Mouse (Mus musculus) heart, postnatal 0 days (tissue): ENCODE measurements around the gene Foxp1. TPM values are rescaled to one million over a fixed set of nuclear protein-coding genes. Genes with fewer than 3 reads are reported as not detected.

ENCODE experiments used
- ATAC-seq: fragments of 200-750 bp; cut with Nextera tagmentation; 2 replicates; pipeline ENCODE4 v1.8.0; 2017; ENCODE audit warnings: low read depth, moderate number of reproducible peaks, moderate library complexity; ENCODE audit not compliant: insufficient read depth
- DNase-seq: peaks from one replicate; pipeline ENCODE4 v3.0.0-alpha.2; 2016; ENCODE audit warnings: low spot score
- H3K27ac ChIP-seq: fragments of 300-500 bp; sonication (generic); 2 replicates; pipeline ENCODE4 v1.5.1; 2014; ENCODE audit warnings: low read depth, mild to moderate bottlenecking
- H3K27me3 ChIP-seq: fragments of 300-500 bp; sonication (generic); 2 replicates; pipeline ENCODE4 v1.6.1; 2014; ENCODE audit warnings: low read length, mixed read lengths; ENCODE audit not compliant: control insufficient read depth, insufficient read depth
- H3K36me3 ChIP-seq: fragments of 300-500 bp; sonication (generic); replicated peaks from 2 replicates; pipeline ENCODE4 v1.6.1; 2014; ENCODE audit warnings: low read length, mixed read lengths; ENCODE audit not compliant: control insufficient read depth, insufficient read depth
- H3K4me1 ChIP-seq: fragments of 300-500 bp; sonication (generic); 2 replicates; pipeline ENCODE4 v1.6.1; 2014; ENCODE audit warnings: antibody characterized with exemption; ENCODE audit not compliant: control insufficient read depth, insufficient read depth
- H3K4me2 ChIP-seq: fragments of 300-500 bp; sonication (generic); 2 replicates; pipeline ENCODE4 v1.6.1; 2014; ENCODE audit warnings: low read depth, mild to moderate bottlenecking, low read length, moderate library complexity
- H3K4me3 ChIP-seq: fragments of 300-500 bp; sonication (generic); 2 replicates; pipeline ENCODE4 v1.5.1; 2014; ENCODE audit warnings: low read depth, low read length
- H3K9ac ChIP-seq: fragments of 300-500 bp; sonication (generic); replicated peaks from 2 replicates; pipeline ENCODE4 v1.6.1; 2014; ENCODE audit warnings: low read depth, low read length, mixed read lengths
- H3K9me3 ChIP-seq: fragments of 300-500 bp; sonication (generic); replicated peaks from 2 replicates; pipeline ENCODE4 v1.6.1; 2016; ENCODE audit warnings: low read length; ENCODE audit not compliant: control insufficient read depth
- CTCF ChIP-seq: IDR thresholded peaks from 2 replicates; pipeline ENCODE4 v1.5.1; 2016; ENCODE audit warnings: antibody characterized with exemption, control low read depth, low read depth
- EP300 ChIP-seq: IDR thresholded peaks from 2 replicates; pipeline ENCODE4 v1.6.1; 2016; ENCODE audit warnings: antibody characterized with exemption, low read depth
- WGBS: fragments of 180-500 bp; shearing (Covaris S2); extraction: QIAGEN DNeasy Blood & Tissue Kit; methylation state at CpG from one replicate; pipeline ENCODE4 v1.1.7; 2014; 5-methylcytosine and 5-hydroxymethylcytosine counted together
- polyA plus RNA-seq: library from polyadenylated mRNA; unstranded; fragments of >200 nt; fragmentation: Nextera tagmentation; extraction: Ambion mirVana; gene quantifications from 2 replicates; pipeline ENCODE4 v1.2.1, GENCODE M21; 2015
- total RNA-seq: library from RNA; depleted of rRNA; stranded (reverse); fragments of >200 nt; gene quantifications from 2 replicates; pipeline ENCODE4 v1.2.3, GENCODE M21; 2014; ENCODE audit warnings: low replicate concordance

Foxp1 gene
- total and polyA plus RNA-seq, 2 experiments from 2014 or later, result 40.7 to 88.1 TPM

DNA sequence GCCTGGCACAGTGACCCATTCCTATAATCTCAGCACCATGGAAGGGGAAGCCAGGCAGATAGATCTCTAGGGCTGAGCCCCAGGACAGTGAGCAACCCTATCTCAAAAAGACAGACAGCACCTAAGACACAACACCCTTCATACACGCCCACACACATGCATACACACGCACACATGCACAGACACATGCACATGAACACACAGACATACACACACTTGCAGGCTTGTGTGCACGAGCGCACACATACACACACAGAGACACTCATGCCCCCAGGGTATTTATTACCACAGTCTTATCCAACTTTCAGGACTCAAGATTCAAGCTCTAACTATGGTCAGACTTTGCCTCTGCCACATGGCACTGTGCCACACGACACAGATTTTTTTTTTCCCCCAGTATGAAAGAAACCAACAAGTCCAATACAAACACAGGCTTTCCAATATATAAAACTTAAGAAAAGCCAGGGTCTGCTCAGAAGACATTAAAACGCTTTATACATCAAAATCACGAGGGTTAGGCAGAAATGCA, 38.3 kb downstream of the Foxp1 start:
- Histone ChIP-seq H3K4me3 (no peak overlapping the region), H3K4me2 (peak overlapping the region; percentile 62; the same call in 1 of the 2 replicates), H3K27me3 (no peaks in the 10 kb centered on the region), H3K9ac (no peak overlapping the region), H3K9me3 (no peaks in the 10 kb centered on the region), H3K27ac (0 out of 2 replicates have a peak overlapping the region, but pooled peaks have one; percentile 27), H3K36me3 (no peaks in the 10 kb centered on the region), H3K4me1 (peaks cover 21% of the 10 kb centered on the region)
- no peak for TF ChIP-seq CTCF
- TF ChIP-seq EP300, result no peak
- DNase-seq (no peak), ATAC-seq (no peak)
- 74% methylated on average over 7 of the region's 7 CpGs for WGBS

DNA sequence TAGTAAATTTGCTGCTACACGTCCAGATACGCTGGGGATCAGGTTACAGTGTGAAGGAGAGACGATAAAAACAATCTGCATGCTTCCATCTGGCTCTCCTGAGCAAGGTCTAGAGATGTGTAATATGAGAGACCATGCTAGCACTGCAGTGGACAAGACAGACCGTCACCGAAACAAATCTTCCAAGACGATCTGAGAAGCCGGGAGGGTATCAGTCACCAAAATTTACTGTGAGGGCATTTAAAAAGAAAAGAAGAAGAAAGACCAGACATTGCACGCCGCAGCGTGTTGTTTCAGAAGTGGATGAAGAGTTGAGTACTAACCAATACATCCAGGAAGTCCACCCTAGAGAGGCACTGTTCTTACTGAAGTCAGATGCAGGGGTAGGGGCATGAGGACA, 39.0 kb downstream of the Foxp1 start:
- Histone ChIP-seq H3K9me3 (no peaks in the 10 kb centered on the region), H3K27ac (no peak overlapping the region), H3K4me3 (no peak overlapping the region), H3K36me3 (no peaks in the 10 kb centered on the region), H3K4me1 (peaks cover 21% of the 10 kb centered on the region), H3K9ac (no peak overlapping the region), H3K4me2 (no peak overlapping the region), H3K27me3 (no peaks in the 10 kb centered on the region)
- WGBS, result 70% methylated on average over 10 of the region's 10 CpGs
- TF ChIP-seq EP300 (no peak), CTCF (no peak)
- DNase-seq (no peak), ATAC-seq (no peak)

- TF ChIP-seq CTCF (no peak), EP300 (no peak)
- Histone ChIP-seq H3K27me3 (no peaks in the 10 kb centered on the region), H3K4me2 (no peak overlapping the region), H3K27ac (no peak overlapping the region), H3K9me3 (no peaks in the 10 kb centered on the region), H3K4me1 (peaks cover 21% of the 10 kb centered on the region), H3K4me3 (no peak overlapping the region), H3K9ac (no peak overlapping the region), H3K36me3 (no peaks in the 10 kb centered on the region)
- DNase-seq, result no peak
- no peak for ATAC-seq
- 68% methylated on average over 7 of the region's 7 CpGs for whole genome bisulfite sequencing
These were observed 41.0 kb downstream of the Foxp1 start for GRCm38 (mm10) chr6:99481568-99481967.

DNA sequence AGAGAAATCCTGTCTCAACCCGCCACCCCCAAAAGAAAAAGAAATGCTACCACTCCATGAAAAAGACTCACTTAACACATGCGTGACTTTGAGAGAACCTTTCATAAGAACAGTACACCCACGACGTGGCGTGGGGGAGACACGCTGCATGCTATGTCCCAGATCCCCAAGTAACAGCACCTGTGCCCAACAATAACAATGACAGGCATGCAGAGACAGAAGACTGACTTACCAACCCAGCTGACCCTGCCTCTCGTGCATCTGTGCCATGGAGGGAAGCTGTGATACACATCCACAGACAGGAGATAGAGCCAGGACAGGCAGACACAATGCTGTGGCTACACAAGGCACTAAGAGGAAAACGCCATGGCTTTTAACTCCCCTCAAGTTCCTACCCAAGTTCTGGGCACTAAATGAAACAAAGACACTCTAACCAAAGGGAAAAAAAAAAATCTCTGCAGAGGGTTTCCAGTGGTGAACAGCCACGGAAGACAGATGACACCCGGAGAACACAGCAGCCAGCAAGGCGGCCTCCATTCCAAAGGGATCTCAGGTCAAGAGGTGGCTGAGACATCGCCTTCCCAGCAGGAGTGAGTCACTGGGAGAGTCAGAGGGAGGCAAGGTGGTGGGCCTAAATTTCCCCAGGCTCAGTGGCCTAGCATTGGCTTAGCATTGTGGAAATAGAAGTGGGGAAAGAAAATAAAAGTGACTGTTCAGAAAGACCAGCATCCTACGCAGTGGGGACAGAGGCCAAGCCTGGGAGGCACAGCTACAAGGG, 43.5 kb downstream of the Foxp1 start:
- H3K27ac ChIP-seq, result no peak overlapping the region
- H3K9ac ChIP-seq, result no peak overlapping the region
- ATAC-seq (no peak), DNase-seq (no peak)
- peaks cover 1% of the 10 kb centered on the region for H3K4me1 ChIP-seq
- TF ChIP-seq CTCF (no peak), EP300 (no peak)
- H3K27me3 ChIP-seq, result no peaks in the 10 kb centered on the region
- H3K4me3 ChIP-seq, result no peak overlapping the region
- H3K4me2 ChIP-seq, result no peak overlapping the region
- no peaks in the 10 kb centered on the region for H3K36me3 ChIP-seq
- WGBS, result 87% methylated on average over 13 of the region's 13 CpGs
- no peaks in the 10 kb centered on the region for H3K9me3 ChIP-seq

DNA sequence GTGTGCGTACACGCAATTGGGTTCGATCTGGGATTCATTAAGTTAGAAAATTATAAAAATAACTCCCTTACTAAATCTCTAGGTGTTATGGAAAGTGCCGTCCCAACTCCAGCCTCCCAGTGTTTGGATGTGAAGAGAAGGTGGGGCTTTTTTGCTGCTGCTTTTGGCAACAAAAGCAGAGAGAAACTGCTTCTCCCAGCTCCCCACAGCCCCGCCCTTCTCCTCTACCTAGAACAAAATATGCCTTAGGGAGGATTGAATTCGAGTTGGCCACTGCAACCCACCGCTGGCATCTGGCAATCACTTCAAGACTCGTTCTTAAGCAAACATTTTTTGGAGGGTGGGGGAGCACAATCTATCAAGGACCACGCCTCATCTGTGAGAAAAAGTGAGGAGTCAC, 47.5 kb downstream of the Foxp1 start:
- no peaks in the 10 kb centered on the region for H3K36me3 ChIP-seq
- no peak overlapping the region for H3K9ac ChIP-seq
- TF ChIP-seq CTCF, result no peak
- no peak overlapping the region for H3K4me3 ChIP-seq
- H3K27me3 ChIP-seq, result no peaks in the 10 kb centered on the region
- H3K4me1 ChIP-seq, result no peaks in the 10 kb centered on the region
- H3K9me3 ChIP-seq, result no peaks in the 10 kb centered on the region
- ATAC-seq, result no peak
- DNase-seq, result no peak
- no peak overlapping the region for H3K27ac ChIP-seq
- no peak overlapping the region for H3K4me2 ChIP-seq
- WGBS, result 84% methylated on average over 9 of the region's 9 CpGs
